ENCODE assay signal across 29 mouse cellular contexts in the genomic region with DNA sequence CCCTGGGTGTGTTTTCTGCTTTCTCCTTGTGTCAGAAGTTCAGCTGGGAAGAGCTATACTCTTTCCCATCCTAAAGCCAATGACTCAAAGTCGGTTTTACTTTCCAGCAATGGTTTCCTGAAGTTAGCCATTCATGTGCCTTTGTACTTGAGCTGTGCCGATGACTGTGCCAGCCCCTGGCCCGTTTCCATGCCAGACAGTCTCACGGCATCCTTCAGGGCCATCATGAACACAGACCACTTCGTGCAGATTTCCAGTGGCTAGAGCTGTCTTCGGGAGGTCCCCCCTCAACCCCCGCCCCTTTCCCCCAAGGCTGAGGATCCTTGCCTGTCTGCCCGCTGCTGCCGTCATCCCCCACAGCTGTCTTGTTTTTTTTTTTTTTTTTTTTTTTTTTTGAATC. TPM values are rescaled to one million over a fixed set of nuclear protein-coding genes. Genes with fewer than 3 reads are reported as not detected.
DNase-seq lines count a peak whose midpoint lies in the region; ATAC-seq and TF ChIP-seq lines count a peak whose summit lies in the region.
"Had no signal": no experiment of that assay in that cellular context is flagged by ENCODE, and none has a peak within 500 bp of the region (broad histone marks: within the 10 kb centered on the region; RNA-seq: fewer than 3 reads in every experiment).

No protein-coding gene starts in this region.

- intact Hi-C loops in left cerebral cortex, postnatal 4 days (cut with DNase I): no loop called here

- peak; percentile 75 to 84 for DNase-seq in cerebellum, postnatal 10 days
- DNase-seq in cerebellum, adult 9-10 months: no peak
- DNase-seq in left cerebral cortex, postnatal 4 days: peak; percentile 82
- no peak for DNase-seq in left cerebral cortex, adult 9 months (ENCODE audit: low spot score in 2 of 2)
- DNase-seq in adrenal gland, postnatal 10 days: peak; percentile 59
- no peak for DNase-seq in liver, embryonic 11.5 days (ENCODE audit: low spot score)
- DNase-seq: cerebellum, adult 11 months; gastrocnemius, postnatal 25 days; heart, adult 11 months; kidney, adult 8-10 months; kidney, postnatal 4 days; lung, adult 2 months; lung, postnatal 10 days; midbrain, embryonic 14.5 days; right cerebral cortex, adult 18-20 months; thymus, adult 2 months; thymus, postnatal 36 days had no signal

- H3K27ac ChIP-seq in intestine, postnatal 0 days (ENCODE audit: low read depth, low read length): no peak overlapping the region
- H3K27ac ChIP-seq in liver, embryonic 11.5 days (ENCODE audit: low read depth, low read length): no peak overlapping the region
- H3K27ac ChIP-seq: heart, embryonic 10.5 days; heart, embryonic 15.5 days; hindbrain, embryonic 12.5 days; intestine, embryonic 15.5 days; kidney, postnatal 0 days; limb, embryonic 10.5 days; limb, embryonic 15.5 days; liver, embryonic 14.5 days; macrophage; neural tube, embryonic 15.5 days had no signal

- H3K4me1 ChIP-seq in intestine, postnatal 0 days (replicated peaks; ENCODE audit: control insufficient read depth, insufficient read depth, low read length): 0 out of 2 replicates have a peak, but pooled peaks cover 6% of the 10 kb centered on the region
- peaks cover 6% of the 10 kb centered on the region; the same call in 1 of the 2 replicates for H3K4me1 ChIP-seq in liver, embryonic 11.5 days (replicated peaks; ENCODE audit: control insufficient read depth, insufficient read depth, low read length)
- H3K4me1 ChIP-seq: intestine, embryonic 15.5 days had no signal

- 72% methylated on average over 9 of the region's 9 CpGs for WGBS in intestine, postnatal 0 days
- 82% methylated on average over 9 of the region's 9 CpGs for WGBS in liver, embryonic 11.5 days

- no peak overlapping the region for H3K4me3 ChIP-seq in intestine, postnatal 0 days (ENCODE audit: low read depth, low read length)
- no peak overlapping the region for H3K4me3 ChIP-seq in liver, embryonic 11.5 days (ENCODE audit: low read depth, low read length)
- H3K4me3 ChIP-seq: heart, embryonic 10.5 days; heart, embryonic 15.5 days; hindbrain, embryonic 12.5 days; intestine, embryonic 15.5 days; limb, embryonic 10.5 days; limb, embryonic 15.5 days; neural tube, embryonic 15.5 days had no signal

- H3K9ac ChIP-seq in intestine, postnatal 0 days (ENCODE audit: low read depth, low read length): no peak overlapping the region
- H3K9ac ChIP-seq in liver, embryonic 11.5 days (ENCODE audit: low read depth, low read length): no peak overlapping the region
- H3K9ac ChIP-seq: heart, embryonic 15.5 days; hindbrain, embryonic 12.5 days; intestine, embryonic 15.5 days; limb, embryonic 15.5 days; liver, embryonic 14.5 days; neural tube, embryonic 15.5 days had no signal

- H3K9me3 ChIP-seq in intestine, postnatal 0 days (ENCODE audit: control insufficient read depth): no peaks in the 10 kb centered on the region
- no peaks in the 10 kb centered on the region for H3K9me3 ChIP-seq in liver, embryonic 11.5 days (ENCODE audit: control insufficient read depth, low read length)
- H3K9me3 ChIP-seq: heart, embryonic 10.5 days; heart, embryonic 15.5 days; hindbrain, embryonic 12.5 days; intestine, embryonic 15.5 days; limb, embryonic 10.5 days; limb, embryonic 15.5 days; neural tube, embryonic 15.5 days had no signal

- H3K27me3 ChIP-seq in intestine, postnatal 0 days (replicated peaks; ENCODE audit: control insufficient read depth, insufficient read depth, low read length): no peaks in the 10 kb centered on the region
- H3K27me3 ChIP-seq in liver, embryonic 11.5 days (replicated peaks; ENCODE audit: control insufficient read depth, insufficient read depth, low read length): no peaks in the 10 kb centered on the region
- H3K27me3 ChIP-seq: hindbrain, embryonic 12.5 days; limb, embryonic 15.5 days; neural tube, embryonic 15.5 days had no signal

- no peaks in the 10 kb centered on the region for H3K36me3 ChIP-seq in intestine, postnatal 0 days (ENCODE audit: control insufficient read depth, insufficient read depth)
- H3K36me3 ChIP-seq in liver, embryonic 11.5 days (ENCODE audit: control insufficient read depth, insufficient read depth, low read length): no peaks in the 10 kb centered on the region
- H3K36me3 ChIP-seq: heart, embryonic 10.5 days; heart, embryonic 15.5 days; hindbrain, embryonic 12.5 days; intestine, embryonic 15.5 days; limb, embryonic 10.5 days; limb, embryonic 15.5 days; neural tube, embryonic 15.5 days had no signal

- H3K4me2 ChIP-seq in intestine, postnatal 0 days (replicated peaks; ENCODE audit: low read depth): no peak overlapping the region
- H3K4me2 ChIP-seq in liver, embryonic 11.5 days: no peak overlapping the region
- H3K4me2 ChIP-seq: heart, embryonic 15.5 days; hindbrain, embryonic 12.5 days; intestine, embryonic 15.5 days; limb, embryonic 15.5 days; neural tube, embryonic 15.5 days had no signal

- TF ChIP-seq CTCF in intestine, postnatal 0 days (IDR thresholded peaks at IDR 0.05; ENCODE audit: low read depth): no peak

- no peak for ATAC-seq in intestine, postnatal 0 days
- no peak for ATAC-seq in liver, embryonic 11.5 days (replicated peaks; ENCODE audit: low FRiP score)
- ATAC-seq: forebrain, embryonic 14.5 days; intestine, embryonic 15.5 days had no signal

RNA-seq across cellular contexts. Expression of a gene that starts 17.8 kb away (rescaled TPM):
- total RNA-seq in left cerebral cortex, postnatal 4 days (2021): 10 to 100 TPM; 15.3 to 15.7 TPM
- 10 to 100 TPM; 33.7 to 39.1 TPM for total RNA-seq in adrenal gland, postnatal 10 days (2021)
- polyA plus RNA-seq in intestine, postnatal 0 days (2015; fragmentation: Nextera tagmentation; extraction: Ambion mirVana): 4.7 and 5.3 TPM in 2 replicates
- 1.3 and 1.8 TPM in 2 replicates for polyA plus RNA-seq in liver, embryonic 11.5 days (2014; fragmentation: Nextera tagmentation; extraction: Ambion mirVana)
- polyA plus RNA-seq: macrophage had no signal

Comparison
In these comparisons a context has a peak if more than half of its experiments do, and no peak if none do; other contexts are left out.
1. DNase-seq: peak in cerebellum, postnatal 10 days (2 of 2), left cerebral cortex, postnatal 4 days (single experiment) and adrenal gland, postnatal 10 days (single experiment); none in cerebellum, adult 9-10 months (single experiment), left cerebral cortex, adult 9 months (0 of 2) and liver, embryonic 11.5 days (single experiment).